Mouse (Mus musculus) hindbrain, postnatal 0 days (tissue): ENCODE measurements around the gene Hoxb1. TPM values are rescaled to one million over a fixed set of nuclear protein-coding genes. Genes with fewer than 3 reads are reported as not detected.
A peak's percentile ranks its signal among the peaks of the same experiment; 100 is the strongest.

Experiments used
- ATAC-seq: fragments of 200-750 bp; cut with Nextera tagmentation; 2 replicates; pipeline ENCODE4 v1.8.0; 2017; ENCODE audit warnings: mild to moderate bottlenecking, moderate TSS enrichment, moderate library complexity
- DNase-seq: peaks from one replicate; pipeline ENCODE4 v3.0.0-alpha.2; 2015; ENCODE audit warnings: low spot score
- H3K27ac ChIP-seq: fragments of 300-500 bp; sonication (generic); 2 replicates; pipeline ENCODE4 v1.5.1; 2014; ENCODE audit warnings: mild to moderate bottlenecking
- H3K27me3 ChIP-seq: fragments of 300-500 bp; sonication (generic); 2 replicates; pipeline ENCODE4 v1.6.1; 2014; ENCODE audit warnings: low read length, mixed read lengths; ENCODE audit not compliant: insufficient read depth
- H3K36me3 ChIP-seq: fragments of 300-500 bp; sonication (generic); 2 replicates; pipeline ENCODE4 v1.6.1; 2014; ENCODE audit warnings: low read length, mixed read lengths; ENCODE audit not compliant: insufficient read depth
- H3K4me1 ChIP-seq: fragments of 300-500 bp; sonication (generic); 2 replicates; pipeline ENCODE4 v1.6.1; 2014; ENCODE audit warnings: antibody characterized with exemption, low read length, mixed read lengths; ENCODE audit not compliant: insufficient read depth
- H3K4me2 ChIP-seq: fragments of 300-500 bp; sonication (generic); 2 replicates; pipeline ENCODE4 v1.6.1; 2014; ENCODE audit warnings: low read depth, mild to moderate bottlenecking, low read length, moderate library complexity, mixed read lengths
- H3K4me3 ChIP-seq: fragments of 300-500 bp; sonication (generic); 2 replicates; pipeline ENCODE4 v1.5.1; 2014; ENCODE audit warnings: low read length
- H3K9ac ChIP-seq: fragments of 300-500 bp; sonication (generic); replicated peaks from 2 replicates; pipeline ENCODE4 v1.6.1; 2014; ENCODE audit warnings: mild to moderate bottlenecking, low read length, moderate library complexity, mixed read lengths
- H3K9me3 ChIP-seq: fragments of 300-500 bp; sonication (generic); 2 replicates; pipeline ENCODE4 v1.6.1; 2016; ENCODE audit warnings: low read length, mixed read lengths
- CTCF ChIP-seq: IDR thresholded peaks from 2 replicates; pipeline ENCODE4 v1.5.1; 2016; ENCODE audit warnings: antibody characterized with exemption, control low read depth, low read depth
- WGBS: fragments of 180-500 bp; shearing (Covaris S2); extraction: QIAGEN DNeasy Blood & Tissue Kit; methylation state at CpG from one replicate; pipeline ENCODE4 v1.1.7; 2014; 5-methylcytosine and 5-hydroxymethylcytosine counted together
- polyA plus RNA-seq: library from polyadenylated mRNA; unstranded; fragments of >200 nt; fragmentation: Nextera tagmentation; extraction: Ambion mirVana; gene quantifications from 2 replicates; pipeline ENCODE4 v1.2.1, GENCODE M21; 2015
- total RNA-seq: library from RNA; depleted of rRNA; stranded (reverse); fragments of >200 nt; gene quantifications from 2 replicates; pipeline ENCODE4 v1.2.3, GENCODE M21; 2014

The Hoxb1 gene
- total and polyA plus RNA-seq, 2 experiments from 2014 or later: 0.21 to 0.24 TPM

DNA sequence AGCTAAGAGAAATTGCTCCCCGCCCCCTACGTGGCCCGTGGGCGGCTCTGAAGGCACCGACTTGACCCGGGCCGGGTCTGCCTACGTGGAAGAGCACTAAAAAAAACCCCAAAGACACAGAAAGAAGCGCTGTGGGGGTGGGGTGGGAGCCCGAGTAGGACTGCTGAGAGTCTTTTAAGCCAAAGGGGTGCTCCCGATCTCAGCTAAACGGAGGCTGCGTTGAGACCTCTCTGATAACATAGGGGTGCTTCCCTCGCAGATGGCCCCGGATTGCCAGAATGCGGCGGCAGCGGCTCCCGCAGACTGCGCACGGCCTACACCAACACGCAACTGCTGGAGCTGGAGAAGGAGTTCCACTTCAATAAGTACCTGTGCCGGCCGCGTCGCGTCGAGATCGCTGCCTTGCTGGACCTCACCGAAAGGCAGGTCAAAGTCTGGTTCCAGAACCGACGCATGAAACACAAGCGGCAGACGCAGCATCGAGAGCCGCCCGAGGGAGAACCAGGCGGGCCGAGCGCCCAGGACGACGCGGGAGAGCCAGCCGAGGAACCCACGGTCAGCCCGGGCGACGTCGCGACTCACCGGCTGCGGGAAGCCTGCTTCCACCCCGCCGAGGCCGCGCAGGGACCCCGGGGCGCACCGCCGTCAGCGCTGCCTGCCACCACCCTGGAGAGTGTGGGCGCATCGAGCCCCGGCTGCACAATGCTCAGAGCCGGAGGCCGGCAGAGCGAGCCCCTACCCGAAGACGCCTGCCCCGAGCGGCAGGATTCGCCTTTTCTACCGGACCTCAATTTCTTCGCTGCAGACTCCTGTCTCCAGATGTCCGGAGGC lies 12.6 kb upstream of the Hoxb1 start:
- Histone ChIP-seq H3K4me1 (no peaks in the 10 kb centered on the region), H3K27me3 (peaks cover 65% of the 10 kb centered on the region), H3K9me3 (no peaks in the 10 kb centered on the region), H3K9ac (peak overlapping the region; percentile 75), H3K27ac (peak overlapping the region; percentile 91), H3K4me3 (peak overlapping the region; percentile 50), H3K36me3 (no peaks in the 10 kb centered on the region), H3K4me2 (peak overlapping the region; percentile 59)
- peak; percentile 55 for DNase-seq
- no peak for ATAC-seq
- no peak for TF ChIP-seq CTCF
- whole genome bisulfite sequencing: under 1% methylated on average over 75 of the region's 75 CpGs

DNA sequence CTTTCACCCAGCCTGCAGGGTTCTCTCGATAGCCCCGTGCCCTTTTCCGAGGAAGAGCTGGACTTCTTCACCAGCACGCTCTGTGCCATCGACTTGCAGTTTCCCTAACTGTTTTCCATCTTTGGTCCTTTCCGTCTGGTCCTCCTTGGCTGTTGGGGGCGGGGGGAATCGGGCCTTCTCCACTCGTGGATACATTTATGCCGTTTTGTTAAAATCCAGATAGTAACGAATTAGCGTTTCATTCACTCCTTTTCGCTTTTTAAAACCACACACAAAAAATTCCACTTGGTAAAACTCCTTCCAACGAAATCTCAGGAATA lies 12.1 kb upstream of the Hoxb1 start:
- Histone ChIP-seq H3K36me3 (no peaks in the 10 kb centered on the region), H3K4me1 (no peaks in the 10 kb centered on the region), H3K4me3 (peak overlapping the region; percentile 50), H3K4me2 (peak overlapping the region; percentile 59), H3K27ac (peak overlapping the region; percentile 91), H3K9me3 (no peaks in the 10 kb centered on the region), H3K27me3 (peaks cover 65% of the 10 kb centered on the region), H3K9ac (peak overlapping the region; percentile 75)
- TF ChIP-seq CTCF: no peak
- DNase-seq: peak; percentile 35
- ATAC-seq: no peak
- WGBS: under 1% methylated on average over 14 of the region's 14 CpGs

DNA sequence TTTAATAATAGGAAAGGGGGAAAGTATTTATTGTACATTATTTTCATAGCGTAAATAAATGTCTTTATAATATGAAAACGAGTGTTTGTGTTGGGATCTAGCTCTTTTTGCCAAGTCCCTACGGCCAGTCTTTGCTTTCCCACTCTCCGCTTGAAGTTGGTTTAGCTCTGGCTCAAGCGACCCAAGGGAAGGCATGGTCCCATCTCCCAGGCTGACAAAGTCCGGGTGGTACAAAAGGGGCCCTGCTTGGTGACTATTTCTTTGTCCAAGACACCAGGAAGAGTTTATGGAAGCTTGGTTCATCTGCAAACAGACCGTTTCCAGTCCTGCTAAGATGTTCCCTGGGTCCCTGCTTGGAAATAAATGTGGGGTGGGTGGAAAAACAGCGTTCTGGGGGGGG lies 11.6 kb upstream of the Hoxb1 start:
- Histone ChIP-seq H3K4me1 (no peaks in the 10 kb centered on the region), H3K9ac (peak overlapping the region; percentile 75), H3K4me3 (peak overlapping the region; percentile 50), H3K9me3 (no peaks in the 10 kb centered on the region), H3K4me2 (peak overlapping the region; percentile 59), H3K27me3 (peaks cover 61% of the 10 kb centered on the region), H3K27ac (peak overlapping the region; percentile 91), H3K36me3 (no peaks in the 10 kb centered on the region)
- 2% methylated on average over 8 of the region's 8 CpGs for WGBS
- TF ChIP-seq CTCF: no peak
- peak; percentile 52 for DNase-seq
- ATAC-seq: no peak

DNA sequence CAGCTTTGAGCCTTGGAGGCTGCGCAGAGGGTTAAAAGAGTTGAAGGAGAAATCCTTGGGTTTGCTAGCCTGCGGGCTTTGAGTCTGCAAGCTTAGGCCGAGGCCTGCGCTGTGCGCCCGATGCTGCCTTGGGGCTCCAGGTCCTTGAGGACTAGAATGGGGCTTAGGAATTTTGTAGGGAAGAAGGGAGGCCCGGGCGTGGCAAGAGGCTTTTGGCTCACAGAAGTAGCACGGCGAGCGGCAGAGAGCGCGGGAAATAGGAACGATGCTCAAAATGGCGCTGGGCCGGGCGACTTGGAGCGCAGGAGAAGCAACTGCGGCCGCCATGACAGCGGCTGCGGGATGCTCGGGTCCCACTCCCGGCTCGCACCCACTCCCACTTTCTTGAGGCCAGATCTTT lies 11.2 kb upstream of the Hoxb1 start:
- under 1% methylated on average over 25 of the region's 25 CpGs for WGBS
- H3K9me3 ChIP-seq: no peaks in the 10 kb centered on the region
- H3K4me1 ChIP-seq: no peaks in the 10 kb centered on the region
- DNase-seq (peak; percentile 72), ATAC-seq (0 out of 2 replicates have a peak, but pooled peaks have one; percentile 30)
- H3K4me2 ChIP-seq: peak overlapping the region; percentile 59
- H3K9ac ChIP-seq: peak overlapping the region; percentile 75
- TF ChIP-seq CTCF: no peak
- H3K4me3 ChIP-seq: peak overlapping the region; percentile 50
- H3K27me3 ChIP-seq: peaks cover 59% of the 10 kb centered on the region
- H3K36me3 ChIP-seq: no peaks in the 10 kb centered on the region
- peak overlapping the region; percentile 91 for H3K27ac ChIP-seq

DNA sequence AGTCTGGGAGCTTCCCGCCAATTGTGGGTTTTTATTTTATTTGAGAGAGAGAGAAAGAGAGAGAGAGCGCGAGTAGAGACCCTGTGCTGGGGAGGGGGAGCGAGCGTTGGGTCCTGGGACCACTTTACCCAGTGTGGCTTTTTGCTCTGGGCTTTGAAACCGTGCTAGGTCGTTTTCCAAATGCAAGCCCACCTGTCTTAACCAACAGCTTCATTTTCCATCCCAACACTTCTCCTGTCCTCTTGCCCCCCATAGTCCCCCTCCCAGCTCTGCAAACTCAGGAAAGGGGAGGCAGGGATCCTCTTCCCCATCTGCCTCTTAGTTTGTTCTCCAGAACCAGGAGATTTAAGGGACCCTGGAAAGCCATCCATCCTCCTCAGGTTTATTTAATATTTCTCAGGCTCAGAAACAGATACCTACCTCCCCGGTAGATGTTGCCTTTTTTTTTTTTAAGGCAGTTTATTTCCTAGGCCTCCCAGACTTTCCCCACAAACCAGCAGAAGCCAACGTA lies 10.7 kb upstream of the Hoxb1 start:
- H3K27ac ChIP-seq: peak overlapping the region; percentile 91
- 4% methylated on average over 9 of the region's 9 CpGs for WGBS
- H3K9me3 ChIP-seq: no peaks in the 10 kb centered on the region
- H3K4me1 ChIP-seq: no peaks in the 10 kb centered on the region
- peak overlapping the region; percentile 75 for H3K9ac ChIP-seq
- DNase-seq (no peak), ATAC-seq (no peak)
- peak overlapping the region; percentile 50 for H3K4me3 ChIP-seq
- no peaks in the 10 kb centered on the region for H3K36me3 ChIP-seq
- H3K4me2 ChIP-seq: peak overlapping the region; percentile 59
- TF ChIP-seq CTCF: no peak
- H3K27me3 ChIP-seq: peaks cover 59% of the 10 kb centered on the region

DNA sequence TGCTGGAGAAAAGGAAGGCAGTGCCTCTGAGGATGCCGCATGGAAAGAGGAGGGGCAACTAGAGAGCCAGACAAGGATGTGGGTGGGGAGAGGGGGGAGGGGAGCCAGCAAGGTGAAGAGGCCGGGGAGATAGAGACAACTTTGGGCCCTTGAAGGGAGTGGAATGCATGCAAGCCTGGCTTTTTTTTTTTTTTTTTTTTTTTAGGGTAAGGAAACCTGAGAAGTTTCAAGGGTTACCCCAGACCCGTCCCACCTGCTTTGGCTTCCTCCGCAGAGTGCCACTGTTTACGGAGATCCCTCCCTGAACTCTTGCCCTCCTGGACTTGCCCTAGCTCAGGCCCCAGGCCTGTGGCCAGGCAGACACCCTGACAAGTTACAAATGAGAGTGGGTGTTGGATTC lies 1.7 kb upstream of the Hoxb1 start:
- DNase-seq (no peak), ATAC-seq (no peak)
- Histone ChIP-seq H3K4me3 (no peak overlapping the region), H3K9ac (no peak overlapping the region), H3K9me3 (no peaks in the 10 kb centered on the region), H3K27me3 (peaks cover 68% of the 10 kb centered on the region), H3K4me2 (no peak overlapping the region), H3K27ac (no peak overlapping the region), H3K4me1 (no peaks in the 10 kb centered on the region), H3K36me3 (no peaks in the 10 kb centered on the region)
- no peak for TF ChIP-seq CTCF
- WGBS: 9% methylated on average over 5 of the region's 5 CpGs
